Mouse (Mus musculus): ENCODE results near the gene Ascc2.
"Not testable (repeated sequence)": the region's sequence is repeated elsewhere in the genome, so short reads cannot be mapped to it uniquely, and the experiment has no call there.

Gene Ascc2

DNA sequence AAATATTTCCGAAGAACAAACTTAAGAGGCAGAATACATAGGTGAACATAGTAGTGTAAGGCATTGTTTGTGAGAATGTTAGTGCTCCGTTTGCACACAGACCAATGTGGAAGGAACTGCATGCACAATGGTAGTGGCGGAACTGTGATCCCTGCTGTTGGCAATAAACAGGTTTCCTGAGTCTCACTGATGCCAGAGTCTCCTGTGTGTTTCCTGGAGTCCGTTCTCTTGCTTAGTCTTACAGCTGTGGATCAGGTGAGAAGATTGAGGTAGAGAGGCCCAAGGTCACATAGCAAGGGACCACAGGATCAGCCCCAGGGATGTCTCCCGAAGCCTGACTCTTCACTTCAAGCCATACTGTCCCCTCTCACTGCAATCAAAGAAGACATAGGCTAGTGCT lies 48.0 kb downstream of the Ascc2 start:
- no peak for DNase-seq

DNA sequence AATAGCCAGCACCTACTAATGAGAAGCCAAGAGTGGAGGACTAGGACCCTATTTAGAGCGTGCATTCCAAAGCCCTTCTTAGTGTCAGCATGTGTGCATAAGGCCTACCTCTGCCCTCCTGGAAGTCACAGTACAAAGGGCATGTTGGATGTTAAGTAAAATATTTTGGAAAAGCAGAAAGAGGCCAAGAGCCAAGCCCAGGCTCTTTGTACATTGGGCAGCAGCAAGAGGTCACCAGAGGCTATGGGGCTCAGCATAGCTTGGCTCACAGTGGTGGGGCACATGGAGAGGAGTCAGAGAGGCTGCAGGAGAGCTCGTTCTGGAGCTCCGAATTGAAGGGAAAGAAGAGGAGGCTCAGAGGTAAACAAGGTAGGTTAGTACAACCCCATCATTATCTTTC lies 49.5 kb downstream of the Ascc2 start:
- DNase-seq: no peak

DNA sequence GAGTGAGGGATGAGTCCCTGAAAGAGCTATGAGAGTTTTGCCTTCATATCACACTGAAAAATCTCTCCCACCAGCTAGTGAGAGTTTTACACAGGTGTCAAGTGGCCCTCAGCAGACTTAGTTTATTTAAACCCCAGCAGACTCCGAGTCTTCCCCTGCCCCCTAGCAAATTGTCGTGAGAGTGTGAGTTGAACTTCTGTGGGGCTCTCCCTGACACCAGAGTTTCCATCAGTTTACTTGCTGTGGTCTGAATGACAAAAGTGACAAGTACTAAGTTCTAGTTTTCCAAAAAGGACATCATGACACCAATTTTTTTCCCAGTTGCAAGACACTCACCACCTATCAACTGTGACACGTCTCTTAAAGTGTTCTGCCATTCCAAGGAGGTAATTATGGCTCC lies 50.3 kb downstream of the Ascc2 start:
- no peak for DNase-seq

DNA sequence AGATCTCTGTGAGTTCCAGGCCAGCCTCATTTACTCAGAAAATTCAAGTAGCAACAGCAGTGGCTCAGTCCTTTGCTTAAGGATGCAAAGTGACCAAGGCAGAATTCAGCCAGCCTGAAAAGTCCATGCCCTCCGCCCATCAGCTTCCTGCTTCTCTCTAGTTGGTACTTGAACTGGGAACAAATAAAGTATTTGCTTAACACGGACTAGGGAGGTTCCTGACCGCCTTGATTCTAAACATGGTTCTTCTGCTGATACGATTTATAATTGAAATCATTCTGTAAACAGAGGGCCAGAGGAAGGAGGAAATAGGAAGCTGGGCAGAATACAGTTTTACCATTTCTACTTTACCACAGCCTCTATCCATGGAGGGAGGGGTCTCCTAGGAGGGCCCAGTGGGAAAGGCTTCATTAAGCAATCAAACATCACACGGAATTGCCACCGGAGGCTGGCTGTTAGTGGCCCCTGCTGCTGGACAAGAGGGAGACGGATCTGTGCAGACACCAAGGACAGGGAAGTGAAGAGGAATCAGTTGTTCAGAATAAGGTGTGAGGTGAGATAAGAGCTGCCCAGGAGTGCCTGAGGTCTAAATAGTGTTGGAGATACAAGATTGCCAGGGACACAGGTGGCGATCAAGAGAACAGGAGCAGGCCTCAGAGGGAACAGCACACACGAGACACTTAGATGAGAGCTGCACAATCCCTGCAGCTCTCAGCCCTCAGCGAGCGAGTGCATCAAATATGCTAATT lies 51.3 kb downstream of the Ascc2 start:
- no peak for DNase-seq

DNA sequence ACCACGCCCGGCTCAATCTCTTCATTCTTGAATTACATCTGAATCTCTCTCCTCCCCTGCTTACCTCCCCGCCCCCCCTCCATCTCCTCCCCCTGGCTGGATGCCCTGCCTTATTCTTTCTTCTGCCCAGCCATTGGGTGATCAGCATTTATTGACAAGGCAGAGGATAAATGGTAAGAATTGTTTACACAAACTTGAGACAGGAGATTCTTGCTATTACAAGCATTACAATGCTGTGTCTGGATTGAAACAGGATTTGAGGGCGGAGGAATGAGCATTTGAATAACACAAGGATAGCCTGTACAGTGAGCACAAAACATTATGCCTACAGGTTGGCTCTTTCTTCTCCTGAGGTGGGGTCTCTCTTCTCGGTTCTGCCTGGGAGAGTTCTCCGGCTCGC lies 52.8 kb downstream of the Ascc2 start:
- no peak for DNase-seq

DNA sequence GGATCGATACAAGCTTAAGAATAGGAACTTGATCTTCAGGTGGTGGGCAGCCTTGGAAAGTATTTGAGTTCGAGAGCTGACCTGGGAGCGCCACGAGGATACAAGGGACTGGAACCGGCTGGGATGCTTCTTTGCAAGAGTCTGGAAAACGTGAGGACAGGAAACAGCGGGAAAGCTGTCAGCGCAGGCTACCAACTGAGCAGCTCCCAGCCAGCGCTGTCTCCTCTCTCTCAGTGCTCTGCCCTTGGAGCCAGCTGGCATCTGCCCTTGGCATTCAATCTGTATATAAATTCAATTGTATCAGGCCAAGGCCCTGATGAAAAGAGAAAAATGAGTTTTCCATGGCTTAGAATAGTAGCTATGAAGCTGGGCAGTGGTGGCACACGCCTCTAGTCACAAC lies 53.7 kb downstream of the Ascc2 start:
- DNase-seq: peak; percentile 56

DNA sequence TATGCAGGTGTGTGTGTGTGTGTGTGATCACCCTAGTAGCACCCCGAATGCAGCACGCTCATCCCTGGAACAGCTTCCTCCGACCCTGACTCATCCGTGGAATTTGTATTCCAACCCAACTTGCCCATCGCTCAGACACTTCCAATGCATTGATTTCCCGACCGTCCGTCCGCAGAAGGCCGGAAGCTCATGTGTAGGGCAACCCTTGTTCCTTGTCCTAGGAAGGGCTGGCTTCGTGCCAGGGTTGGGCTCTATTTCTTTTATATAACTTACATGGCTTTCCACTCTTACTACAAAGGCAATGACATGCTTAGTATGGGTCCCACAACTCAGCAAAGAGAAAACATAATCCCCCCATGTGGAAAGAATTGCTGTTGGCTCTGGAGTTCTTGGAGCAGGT lies 54.6 kb downstream of the Ascc2 start:
- no peak for DNase-seq

DNA sequence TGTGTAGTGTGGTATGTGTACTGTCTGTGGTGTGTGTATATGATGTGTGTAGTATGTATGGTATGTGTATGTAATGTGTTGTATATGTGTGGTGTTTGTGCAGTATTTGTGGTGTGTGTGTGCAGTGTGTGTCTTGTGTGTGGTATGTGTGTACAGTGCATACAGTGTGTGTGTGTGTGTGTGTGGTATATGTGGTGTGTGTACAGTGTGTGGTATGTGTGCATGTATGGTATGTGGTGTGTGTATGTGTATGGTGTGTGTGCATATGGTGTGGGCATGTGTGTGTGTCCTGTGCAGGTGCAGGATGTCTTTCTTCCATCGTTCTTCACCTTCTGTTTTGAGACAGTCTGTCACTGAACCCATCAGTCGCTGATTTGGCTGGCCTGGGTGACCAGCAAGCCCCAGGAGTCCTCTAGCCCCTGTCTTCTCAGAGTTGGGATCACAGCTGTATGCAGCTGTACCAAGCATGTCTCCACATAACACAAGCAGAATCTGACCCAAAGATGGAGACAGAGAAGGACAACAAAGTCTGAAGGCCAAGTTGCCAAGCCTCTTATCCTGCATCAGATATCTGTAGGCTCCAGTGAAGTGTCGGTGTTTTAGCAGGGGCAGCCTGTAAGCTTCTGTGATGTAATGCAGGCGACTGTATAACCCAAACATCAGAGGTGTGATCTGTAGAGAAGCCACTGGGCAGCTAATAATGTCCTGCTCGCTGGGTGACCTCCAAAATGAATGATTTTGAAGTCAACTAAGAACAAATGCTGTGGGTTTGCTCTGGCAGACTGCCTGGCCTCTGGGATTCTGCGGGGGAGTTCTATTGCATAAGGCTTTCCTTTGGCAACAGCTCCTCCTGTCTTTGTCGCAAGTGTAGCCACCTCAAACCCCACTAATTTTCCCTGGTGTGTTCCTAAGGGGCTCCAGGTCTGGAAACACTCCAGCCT lies 59.8 kb downstream of the Ascc2 start:
- DNase-seq: peak; percentile 72

DNA sequence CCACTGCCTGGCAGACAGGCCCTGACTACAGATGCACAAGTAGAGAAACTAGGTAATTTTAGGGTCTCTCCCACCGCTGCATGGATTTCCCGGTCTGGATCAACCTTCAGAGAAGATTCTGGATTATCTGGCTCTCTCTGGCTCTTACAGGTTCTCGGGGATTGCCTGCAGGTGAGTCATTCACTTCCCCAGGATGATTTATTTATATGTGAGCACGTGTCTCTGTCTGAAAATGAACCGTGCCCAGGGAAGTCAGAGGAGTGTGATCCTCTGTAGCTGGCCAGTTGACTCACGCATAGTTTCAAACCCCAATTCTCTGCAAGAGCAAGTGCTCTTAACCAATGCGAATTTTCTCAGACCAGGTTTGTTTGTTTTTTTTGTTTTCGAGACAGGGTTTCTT lies 63.2 kb downstream of the Ascc2 start:
- DNase-seq: no peak

DNA sequence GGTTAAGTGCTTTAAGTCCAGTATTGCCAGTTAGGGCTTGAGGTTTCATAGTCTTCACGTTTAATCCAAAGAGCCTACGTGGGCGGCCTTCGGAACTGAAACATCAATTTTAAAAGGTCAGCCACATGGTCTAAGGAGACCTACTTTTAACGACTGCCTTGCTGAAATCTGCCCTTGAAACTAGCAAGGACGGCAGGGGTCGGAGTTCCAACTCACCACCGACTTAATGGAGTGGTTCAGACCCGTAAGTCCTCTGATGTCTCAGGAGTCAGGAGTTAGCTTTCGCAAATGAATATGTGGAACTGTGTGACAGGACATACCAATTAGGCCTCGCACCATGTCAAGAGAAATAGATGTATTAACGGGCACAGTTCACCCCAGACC lies 66.1 kb downstream of the Ascc2 start:
- no peak for DNase-seq

DNA sequence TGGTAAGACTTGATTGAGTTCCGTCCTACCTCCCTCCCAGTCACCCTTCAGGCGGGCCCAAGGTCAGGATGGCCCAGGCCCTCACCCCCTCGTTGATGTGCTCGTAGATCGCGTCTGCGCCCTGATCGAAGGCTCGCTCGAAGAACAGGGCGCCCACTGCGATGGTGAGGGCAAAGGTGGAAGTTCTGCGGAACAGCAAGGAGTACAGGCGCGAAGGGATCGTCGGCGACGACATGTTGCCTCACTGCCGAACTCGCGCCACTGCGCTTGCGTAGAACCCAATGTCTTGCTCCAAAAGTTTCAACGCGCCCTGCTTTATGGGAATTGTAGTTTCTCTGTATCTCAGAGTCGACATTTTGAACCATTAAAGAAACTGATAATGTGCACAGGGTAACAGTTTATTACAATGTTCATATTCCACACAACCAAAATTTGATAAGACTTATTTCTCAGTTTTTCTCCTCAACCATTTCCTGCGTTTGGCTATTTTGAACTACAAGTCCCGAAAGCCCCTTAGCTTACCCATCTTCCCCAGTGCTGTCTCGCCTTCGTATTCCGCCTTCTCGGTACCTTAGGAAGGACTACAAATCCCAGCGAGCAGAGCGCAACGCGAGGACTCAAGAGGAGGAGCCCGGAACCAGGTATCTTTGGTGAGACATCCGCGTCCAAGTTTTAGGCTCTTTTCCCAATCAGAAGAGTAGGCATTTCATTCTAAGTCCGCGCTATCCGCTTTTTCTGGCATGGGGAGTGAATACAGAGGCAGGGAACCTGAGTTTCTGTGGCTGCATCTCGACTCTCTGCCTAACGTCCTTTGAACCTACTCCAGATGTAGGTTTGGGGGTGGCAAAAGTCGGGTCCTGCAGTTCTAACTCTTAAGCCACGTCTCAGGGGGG lies 66.8 kb downstream of the Ascc2 start, which contains the start of the genes Uqcr10 and Zmat5:
Gene Uqcr10 (minus strand): TSS at position 271 of the 893 bp plus-strand sequence.
Gene Zmat5 (plus strand): TSS at position 607 of the 893 bp plus-strand sequence.
- peak; percentile 96 for DNase-seq

DNA sequence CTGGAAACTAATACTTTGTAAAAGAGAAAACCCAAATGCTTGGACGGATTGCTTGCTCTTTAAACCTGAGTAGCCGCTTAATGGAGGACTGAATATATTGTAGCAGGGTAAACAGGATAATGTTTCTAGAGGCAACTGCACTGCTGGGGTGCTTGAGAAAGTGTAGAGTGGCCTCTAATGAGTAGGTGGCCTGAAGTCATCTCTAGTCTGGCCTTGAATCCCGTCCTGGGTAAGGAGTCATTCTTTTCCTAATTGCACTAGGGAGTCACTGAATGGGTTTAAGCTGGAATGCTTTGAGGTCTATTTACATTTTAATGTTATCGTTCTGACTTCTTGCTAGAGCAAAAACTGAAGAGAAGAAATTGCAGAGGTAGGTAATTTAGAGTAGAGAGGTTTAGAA lies 67.6 kb downstream of the Ascc2 start:
- DNase-seq: no peak

DNA sequence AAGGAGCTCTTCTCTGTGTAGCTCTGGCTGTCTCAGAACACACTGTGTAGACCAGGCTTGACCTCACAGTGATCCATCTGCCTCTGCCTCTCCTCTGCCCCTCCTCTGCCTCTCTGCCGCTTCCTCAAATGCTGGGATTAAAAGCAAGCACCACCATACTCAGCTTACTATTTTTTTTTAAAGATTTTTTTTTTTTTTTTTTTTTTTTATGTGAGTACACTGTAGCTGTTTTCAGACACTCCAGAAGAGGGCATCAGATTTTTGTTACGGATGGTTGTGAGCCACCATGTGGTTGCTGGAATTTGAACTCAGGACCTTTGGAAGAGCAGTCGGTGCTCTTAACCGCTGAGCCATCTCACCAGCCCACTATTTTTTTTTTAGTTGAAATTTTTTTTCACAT lies 72.6 kb downstream of the Ascc2 start:
- not testable (repeated sequence) for DNase-seq

DNA sequence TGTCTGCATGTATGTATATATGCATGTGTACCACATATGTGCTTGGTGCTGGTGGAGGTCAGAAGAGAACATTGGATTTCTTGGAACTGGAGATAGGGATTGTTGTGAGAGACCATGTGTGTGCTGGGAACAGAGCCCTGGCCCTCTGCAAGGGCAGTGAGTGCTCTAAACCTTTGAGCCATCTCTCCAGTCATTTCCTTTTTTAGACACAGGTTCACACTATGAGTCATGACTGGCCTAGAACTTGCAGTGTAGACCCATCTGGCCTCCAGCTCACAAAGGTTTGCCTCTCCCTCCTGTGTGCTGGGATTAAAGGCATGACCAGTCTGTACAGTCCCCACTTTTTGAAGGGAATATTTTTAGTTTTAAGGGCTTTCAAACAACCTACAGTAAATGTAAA lies 75.3 kb downstream of the Ascc2 start:
- DNase-seq: no peak

DNA sequence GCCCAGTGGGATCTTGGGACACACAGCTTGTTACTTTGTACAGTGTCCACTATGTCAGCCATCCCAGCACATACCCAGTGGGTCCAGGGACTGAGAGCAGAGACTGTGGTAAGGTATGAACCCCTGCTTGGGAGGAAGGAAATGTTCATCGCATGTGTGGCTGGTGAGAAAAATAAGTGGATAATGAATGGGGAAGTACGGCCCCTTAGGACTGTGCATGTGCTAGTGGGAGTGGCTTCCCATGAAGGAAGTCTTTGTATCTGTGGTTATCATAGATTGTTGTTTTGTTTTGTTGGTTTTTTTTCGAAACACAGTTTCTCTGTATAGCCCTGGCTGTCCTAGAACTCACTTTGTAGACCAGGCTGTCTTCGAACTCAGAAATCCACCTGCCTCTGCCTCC lies 77.2 kb downstream of the Ascc2 start:
- no peak for DNase-seq

DNA sequence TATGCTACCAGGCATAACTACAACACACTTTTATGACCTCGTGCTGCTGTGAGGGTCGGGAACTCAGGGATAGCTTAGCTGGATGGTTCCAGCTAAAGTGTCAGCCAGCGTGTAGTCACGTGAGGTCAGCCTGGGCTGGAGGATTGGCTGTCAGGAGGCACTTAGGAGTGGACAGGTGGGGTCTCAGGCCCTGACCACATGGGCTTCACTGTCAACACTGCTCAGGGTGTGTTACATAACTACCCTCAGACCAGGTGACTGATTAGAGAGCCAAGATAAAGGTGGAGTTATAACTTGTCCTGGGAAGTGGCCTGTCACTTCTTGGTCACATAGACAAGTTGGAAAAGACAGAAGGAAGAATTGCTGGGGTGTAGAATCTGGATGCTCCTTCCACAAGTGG lies 78.0 kb downstream of the Ascc2 start:
- no peak for DNase-seq

DNA sequence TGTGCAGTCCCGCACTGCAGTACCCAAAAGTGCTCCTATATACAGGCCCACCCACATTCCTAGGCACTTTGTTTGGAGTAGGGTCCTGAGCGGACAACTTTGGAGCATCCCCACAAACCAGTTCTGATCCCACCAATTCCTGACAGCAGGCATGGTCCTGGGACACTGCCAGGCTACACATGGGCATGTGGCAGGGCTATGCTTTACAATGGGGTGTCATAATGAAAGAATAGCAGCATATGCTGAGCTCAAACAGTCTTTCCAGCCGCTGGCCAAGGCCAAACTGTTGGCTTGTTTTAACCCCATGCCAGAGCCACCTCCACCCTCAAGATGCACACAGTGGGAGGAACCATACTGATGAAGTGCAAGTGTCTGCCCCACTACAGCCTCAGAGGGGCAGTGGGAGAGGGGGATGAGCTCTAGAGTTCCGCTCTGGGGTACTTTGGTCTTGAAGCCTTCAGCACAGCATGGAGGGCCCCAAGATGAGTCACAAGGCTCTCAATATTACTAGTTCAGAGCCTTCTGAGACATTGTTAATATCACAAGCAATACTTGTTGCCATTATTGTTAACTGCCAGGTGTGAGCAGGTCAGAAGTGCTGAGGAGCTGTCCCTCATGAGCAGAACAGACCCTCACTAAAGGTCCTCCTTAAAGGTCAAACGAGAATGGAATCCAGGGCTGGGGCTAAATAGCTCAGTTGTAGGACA lies 79.1 kb downstream of the Ascc2 start:
- DNase-seq: no peak

DNA sequence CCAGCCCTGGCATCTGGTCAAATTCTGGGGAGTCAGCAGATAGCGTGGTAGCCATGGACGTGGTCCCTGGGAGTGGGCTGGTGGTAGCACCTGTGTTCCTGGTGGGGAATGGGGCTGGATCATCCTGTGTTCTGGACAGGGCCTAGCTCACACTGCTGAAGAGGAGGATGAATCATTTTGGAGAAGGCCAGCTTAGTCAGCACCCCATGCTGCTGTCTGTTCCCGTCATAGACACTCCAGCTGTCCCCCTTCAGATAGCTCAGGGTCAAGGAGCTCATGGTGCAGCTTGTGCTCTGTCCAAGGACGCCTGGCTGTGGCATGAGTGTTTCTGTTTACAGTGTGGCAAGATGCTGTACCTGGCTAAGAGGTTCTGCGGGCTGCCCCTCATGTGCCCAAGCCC lies 81.0 kb downstream of the Ascc2 start:
- DNase-seq: no peak

DNA sequence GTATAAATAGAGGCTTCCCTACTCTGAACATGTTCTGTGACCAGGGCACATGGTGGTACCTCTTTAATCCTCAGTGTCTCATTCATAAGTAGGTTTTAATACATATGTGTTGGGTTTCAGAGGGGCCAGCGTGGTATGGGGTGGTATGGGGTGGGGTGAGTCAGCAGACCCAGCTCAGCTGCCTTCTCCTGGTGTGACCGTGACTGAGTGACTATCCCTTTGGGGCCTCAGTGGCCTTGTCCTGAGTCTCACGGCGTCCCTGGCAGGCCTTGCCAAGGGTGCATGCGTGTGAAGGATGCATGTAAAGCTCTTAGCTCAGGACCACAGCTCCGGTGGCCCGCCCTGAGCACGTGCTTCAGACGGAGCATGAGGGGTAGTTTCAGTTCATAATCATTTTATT lies 82.4 kb downstream of the Ascc2 start:
- DNase-seq: no peak

DNA sequence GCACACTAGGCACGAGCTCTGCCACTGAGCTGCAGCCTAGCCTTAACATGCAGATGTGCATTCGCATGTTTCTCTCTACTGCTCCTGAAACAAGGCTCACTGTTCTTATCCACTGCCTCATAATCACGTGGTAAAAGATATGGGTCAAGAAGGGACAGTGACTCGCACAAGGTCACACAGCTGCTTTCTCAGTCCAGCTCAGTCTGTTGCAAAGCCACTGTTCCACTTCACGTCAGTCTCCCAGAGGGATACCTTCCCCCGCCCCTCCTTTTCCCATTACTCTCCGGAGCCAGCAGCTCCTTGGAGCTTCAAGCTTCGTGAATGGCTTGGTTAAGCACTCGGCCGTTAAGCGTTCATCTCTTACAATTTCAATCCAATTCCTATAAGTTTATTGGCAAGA lies 82.8 kb downstream of the Ascc2 start:
- DNase-seq: no peak

DNA sequence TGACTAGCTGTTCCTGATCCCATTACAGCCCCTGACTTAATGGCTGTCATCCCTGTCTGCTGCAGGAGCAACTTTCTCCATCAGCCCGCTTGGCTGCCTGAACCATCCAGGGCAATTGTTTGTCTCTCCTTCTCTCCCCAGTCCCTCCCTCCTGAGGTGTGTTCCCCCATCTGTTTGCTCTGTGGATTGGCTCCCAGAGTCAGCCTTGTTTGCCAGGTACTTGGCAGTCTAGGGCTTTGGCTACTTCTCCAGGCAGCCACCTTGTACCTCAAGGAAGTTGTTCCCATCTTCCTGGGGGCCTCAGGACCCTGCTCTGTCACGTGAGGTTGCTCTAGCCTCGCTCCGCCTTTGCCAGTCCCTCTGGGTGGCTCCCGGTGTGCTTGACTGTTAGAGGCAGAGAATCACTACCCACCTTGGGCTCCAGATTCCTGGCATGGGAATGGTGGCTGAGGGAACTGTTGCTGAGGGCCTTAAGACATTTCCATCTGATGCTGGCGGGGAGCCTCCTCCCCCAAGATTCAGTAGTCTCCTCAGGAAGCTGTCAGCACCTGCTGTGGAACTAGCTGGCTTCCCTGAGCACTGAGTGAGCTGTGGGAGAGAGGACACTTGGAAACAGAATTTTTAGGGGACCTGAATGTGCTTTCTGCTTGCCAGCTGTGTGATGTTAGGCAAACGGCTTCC lies 83.5 kb downstream of the Ascc2 start:
- DNase-seq: no peak

DNA sequence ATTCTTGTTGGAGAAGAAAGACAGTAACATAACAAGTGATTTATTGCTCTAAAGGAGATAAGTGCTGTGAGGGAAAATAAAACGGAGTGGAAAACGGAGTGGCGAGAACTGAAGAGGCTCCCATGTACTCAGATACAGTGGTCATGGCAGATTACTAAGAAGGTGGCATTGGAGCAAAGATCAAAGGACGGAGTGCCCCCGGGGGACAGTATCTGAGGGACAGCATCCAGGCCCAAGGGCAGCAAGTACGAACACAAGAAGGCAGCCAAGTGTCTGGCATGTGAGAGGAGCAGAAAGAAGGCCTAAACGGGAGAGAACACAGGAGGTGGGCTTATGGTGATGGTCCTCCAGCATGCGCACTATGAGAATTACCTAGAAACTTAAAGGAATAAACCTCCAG lies 84.2 kb downstream of the Ascc2 start:
- no peak for DNase-seq

Measured in layer of hippocampus, adult 9-11 months (tissue).